Mouse (Mus musculus) myocyte (in vitro differentiated cells): ENCODE measurements around the gene Cc2d1b.

Experiments used
- MAX ChIP-seq: IDR thresholded peaks from one replicate; pipeline ENCODE4 v1.6.1; 2011; ENCODE audit warnings: low read depth, mild to moderate bottlenecking, control low read depth
- MYOD1 ChIP-seq, 3 experiments: IDR thresholded peaks; one replicate each; pipeline ENCODE4 v1.6.1; 2011; ENCODE audit warnings: control low read depth in 2 of 3, low read depth in 2 of 3, mild to moderate bottlenecking in 2 of 3, moderate library complexity in 1 of 3; ENCODE audit not compliant: insufficient read length in 2 of 3, control insufficient read depth in 1 of 3
- MYOG ChIP-seq, 3 experiments: IDR thresholded peaks; one replicate each; pipeline ENCODE4 v1.6.1; 2011; ENCODE audit warnings: control low read depth in 2 of 3, low read depth in 2 of 3, mild to moderate bottlenecking in 2 of 3; ENCODE audit not compliant: insufficient read length in 2 of 3, control insufficient read depth in 1 of 3, insufficient read depth in 1 of 3
- POLR2A ChIP-seq: IDR thresholded peaks from one replicate; pipeline ENCODE4 v1.6.1; 2011; ENCODE audit warnings: low read depth, mild to moderate bottlenecking, control low read depth, moderate library complexity; ENCODE audit not compliant: insufficient read length
- POLR2AphosphoS2 ChIP-seq: IDR thresholded peaks from one replicate; pipeline ENCODE4 v1.6.1; 2011; ENCODE audit warnings: low read depth, control low read depth; ENCODE audit not compliant: insufficient read length
- USF1 ChIP-seq: IDR thresholded peaks from one replicate; pipeline ENCODE4 v1.6.1; 2011; ENCODE audit warnings: low read depth, mild to moderate bottlenecking, control low read depth, moderate library complexity

DNA sequence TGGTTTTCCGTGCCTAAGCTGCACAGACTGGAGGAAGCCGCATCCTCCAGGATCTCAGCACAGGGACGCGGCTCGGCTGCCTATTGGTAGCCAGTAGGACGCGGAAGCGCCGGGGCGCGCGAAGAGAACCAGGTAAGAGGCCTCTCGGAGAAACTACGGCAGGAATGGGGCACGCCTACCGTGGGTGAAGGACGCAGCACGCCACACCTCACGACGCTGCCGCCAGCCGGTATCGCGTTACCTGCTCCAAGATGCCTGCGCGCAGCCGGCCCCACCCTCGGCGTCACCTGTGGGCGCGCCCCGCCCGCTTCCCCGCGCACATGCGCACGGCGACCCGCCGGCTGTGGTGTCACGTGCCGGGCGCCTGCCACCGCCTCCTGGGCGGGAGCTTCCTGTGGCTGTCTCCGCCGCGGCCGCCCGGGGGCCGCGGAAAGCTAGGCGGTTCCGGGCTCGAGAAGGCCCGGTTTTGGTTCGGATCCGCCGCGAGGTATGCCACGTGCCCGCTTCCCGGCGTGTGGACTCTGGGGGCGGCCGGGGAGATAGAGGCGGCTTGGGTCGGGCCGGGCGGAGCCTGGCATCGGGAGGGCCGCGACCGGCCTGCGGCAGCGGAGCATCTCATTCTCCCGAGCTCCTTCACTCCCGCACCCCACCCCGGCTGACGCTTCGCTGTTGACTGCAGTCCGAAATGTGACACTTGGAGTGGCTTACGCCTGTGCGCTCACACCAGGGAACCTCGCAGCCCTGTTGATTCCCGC is at the start of gene Cc2d1b:
- TF ChIP-seq POLR2A: peak; percentile 85
- TF ChIP-seq MYOD1 (IDR thresholded peaks at IDR 0.05; ENCODE audit: control insufficient read depth in 1 of 3, insufficient read length in 2 of 3, low read depth in 2 of 3): peak in 2 of 3 experiments; percentile 37 to 86
- peak; percentile 91 for TF ChIP-seq POLR2AphosphoS2
- peak in 2 of 3 experiments; percentile 70 to 73 for TF ChIP-seq MYOG (IDR thresholded peaks at IDR 0.05; ENCODE audit: control insufficient read depth in 1 of 3, insufficient read depth in 1 of 3, insufficient read length in 2 of 3, low read depth in 2 of 3)
- peak; percentile 91 for TF ChIP-seq USF1
- TF ChIP-seq MAX: no peak
